Mouse (Mus musculus): ENCODE data around the gene Col9a1.

- no peak for TF ChIP-seq POLR2A (IDR thresholded peaks at IDR 0.05; ENCODE audit: low read depth, low read length)
- TF ChIP-seq CTCF (IDR thresholded peaks at IDR 0.05; ENCODE audit: borderline replicate concordance, insufficient read depth, low read length): no peak
These were observed 14.3 kb downstream of the Col9a1 start for GRCm38 (mm10) chr1:24191668-24192067.
